Comparison of ENCODE assay signal across 9 mouse cellular contexts in genomic region chr1:35388181-35388580, GRCm38 (mm10).
DNase-seq lines count a peak whose midpoint lies in the region; ATAC-seq and TF ChIP-seq lines count a peak whose summit lies in the region.
"Had no signal": no experiment of that assay in that cellular context is flagged by ENCODE, and none has a peak within 500 bp of the region (broad histone marks: within the 10 kb centered on the region; RNA-seq: fewer than 3 reads in every experiment).

No protein-coding gene starts in this region.

- 27% methylated on average over 6 of the region's 6 CpGs for WGBS in kidney, embryonic 16.5 days
- WGBS in cerebellum, adult 2 months = 30% methylated on average over 6 of the region's 6 CpGs

- peak; percentile 27 for DNase-seq in kidney, adult 11 months
- DNase-seq in MEL (ENCODE audit: low read depth, low spot score) = peak; percentile 12
- DNase-seq in cerebellum, adult 2 months = peak; percentile 52 to 56
- DNase-seq in frontal cortex, adult 2 months (ENCODE audit: extremely low spot score in 1 of 2, low spot score in 1 of 2) = peak; percentile 8 to 73
- DNase-seq in layer of hippocampus, postnatal 14 days (ENCODE audit: low spot score in 2 of 2) = peak; percentile 26 to 40
- peak; percentile 73 for DNase-seq in retina, embryonic 14.5 days (ENCODE audit: low spot score)

- H3K9ac ChIP-seq in kidney, embryonic 16.5 days (replicated peaks; ENCODE audit: low read length) = no peak overlapping the region
- no peak overlapping the region for H3K9ac ChIP-seq in MEL (ENCODE audit: control insufficient read depth, low read depth, low read length, poor library complexity, severe bottlenecking)
- H3K9ac ChIP-seq: embryonic facial prominence, embryonic 13.5 days had no signal

- H3K9me3 ChIP-seq in kidney, embryonic 16.5 days (ENCODE audit: low read length) = no peaks in the 10 kb centered on the region
- H3K9me3 ChIP-seq in MEL (replicated peaks; ENCODE audit: insufficient read depth, low read length) = no peaks in the 10 kb centered on the region
- H3K9me3 ChIP-seq: embryonic facial prominence, embryonic 13.5 days had no signal

- TF ChIP-seq POLR2A in MEL (IDR thresholded peaks at IDR 0.05; ENCODE audit: control insufficient read depth in 1 of 2, insufficient read depth in 1 of 2, low read depth in 1 of 2, low read length in 2 of 2, poor library complexity in 1 of 2) = no peak
- TF ChIP-seq POLR2A in cerebellum, adult 2 months (IDR thresholded peaks at IDR 0.05; ENCODE audit: borderline replicate concordance, insufficient read depth, low read length) = no peak

- peak; percentile 20 to 30 (median 29); a peak in 5 of 6 replicates for TF ChIP-seq CTCF in MEL (IDR thresholded peaks at IDR 0.05 in 2 of 3, conservative IDR thresholded peaks at IDR 0.05 in 1 of 3; ENCODE audit: control insufficient read depth in 1 of 3, insufficient read depth in 1 of 3, low read depth in 2 of 3, low read length in 3 of 3, poor library complexity in 1 of 3, severe bottlenecking in 1 of 3)
- peak; percentile 74 for TF ChIP-seq CTCF in cerebellum, adult 2 months (IDR thresholded peaks at IDR 0.05; ENCODE audit: borderline replicate concordance, insufficient read depth, low read depth, low read length)

- H3K36me3 ChIP-seq in kidney, embryonic 16.5 days (ENCODE audit: insufficient read depth, low read length) = no peaks in the 10 kb centered on the region
- H3K36me3 ChIP-seq in MEL (ENCODE audit: control insufficient read depth in 1 of 2, insufficient read depth in 2 of 2, low read length in 2 of 2) = no peaks in the 10 kb centered on the region
- H3K36me3 ChIP-seq: embryonic facial prominence, embryonic 13.5 days had no signal

- TF ChIP-seq EP300 in MEL (IDR thresholded peaks at IDR 0.05; ENCODE audit: low read depth in 1 of 2, low read length in 2 of 2) = no peak

- ATAC-seq in kidney, embryonic 16.5 days (ENCODE audit: low FRiP score, low TSS enrichment) = no peak
- ATAC-seq in megakaryocyte-erythroid progenitor cell, adult 5-6 weeks (replicated peaks; ENCODE audit: low FRiP score, low TSS enrichment, poor library complexity, severe bottlenecking) = no peak

- peaks cover 4% of the 10 kb centered on the region; the same call in 1 of the 2 replicates for H3K27me3 ChIP-seq in kidney, embryonic 16.5 days (ENCODE audit: insufficient read depth, low read length)
- no peaks in the 10 kb centered on the region for H3K27me3 ChIP-seq in MEL (ENCODE audit: control insufficient read depth in 1 of 2, insufficient read depth in 2 of 2, low read length in 2 of 2)
- no peaks in the 10 kb centered on the region for H3K27me3 ChIP-seq in cerebellum, adult 2 months (ENCODE audit: control insufficient read depth, insufficient read depth, low read length)
- H3K27me3 ChIP-seq: embryonic facial prominence, embryonic 13.5 days had no signal

- TF ChIP-seq RAD21 in MEL (IDR thresholded peaks at IDR 0.05; ENCODE audit: low read depth, low read length) = peak; percentile 1; the same call in 1 of the 2 replicates

- H3K4me2 ChIP-seq in kidney, embryonic 16.5 days (replicated peaks; ENCODE audit: low read depth, low read length) = no peak overlapping the region
- H3K4me2 ChIP-seq: embryonic facial prominence, embryonic 13.5 days had no signal

- H3K4me1 ChIP-seq in kidney, embryonic 16.5 days (ENCODE audit: insufficient read depth, low read length) = no peaks in the 10 kb centered on the region
- H3K4me1 ChIP-seq in MEL (ENCODE audit: control insufficient read depth in 1 of 2, insufficient read depth in 2 of 2, low read length in 2 of 2) = no peaks in the 10 kb centered on the region
- peaks cover 7% of the 10 kb centered on the region; the same call in 1 of the 2 replicates for H3K4me1 ChIP-seq in cerebellum, adult 2 months (ENCODE audit: control insufficient read depth, insufficient read depth, low read length)
- H3K4me1 ChIP-seq: embryonic facial prominence, embryonic 13.5 days had no signal

- no peak overlapping the region for H3K27ac ChIP-seq in kidney, embryonic 16.5 days (ENCODE audit: low read length)
- H3K27ac ChIP-seq in MEL (ENCODE audit: control insufficient read depth, low read depth, low read length) = no peak overlapping the region
- no peak overlapping the region for H3K27ac ChIP-seq in cerebellum, adult 2 months (ENCODE audit: insufficient read depth, low read length)
- H3K27ac ChIP-seq: embryonic facial prominence, embryonic 13.5 days had no signal

- H3K79me2 ChIP-seq in MEL (ENCODE audit: control insufficient read depth, insufficient read depth, low read length, poor library complexity) = no peaks in the 10 kb centered on the region

- no peak overlapping the region for H3K4me3 ChIP-seq in kidney, embryonic 16.5 days (ENCODE audit: low read length)
- H3K4me3 ChIP-seq in MEL (ENCODE audit: control insufficient read depth in 1 of 2, insufficient read depth in 1 of 2, low read depth in 2 of 2, low read length in 2 of 2) = no peak overlapping the region
- no peak overlapping the region for H3K4me3 ChIP-seq in cerebellum, adult 2 months (replicated peaks; ENCODE audit: insufficient read depth, low read depth, low read length)
- H3K4me3 ChIP-seq: embryonic facial prominence, embryonic 13.5 days had no signal

TF ChIP-seq in MEL, 35 proteins besides CTCF, POLR2A, EP300 and RAD21:
- TF ChIP-seq NRF1 (IDR thresholded peaks at IDR 0.05; ENCODE audit: insufficient read depth, low read depth, low read length, poor library complexity, severe bottlenecking) (no peak), SMC3 (IDR thresholded peaks at IDR 0.05; ENCODE audit: low read depth, low read length) (peak; percentile 16; the same call in 1 of the 2 replicates)
TF ChIP-seq in MEL: peak in this region for 1.

Comparison
In these comparisons a context has a peak if more than half of its experiments do, and no peak if none do; other contexts are left out.
1. DNase-seq: peak in every context shown above with its lines; median percentile 73 in retina, embryonic 14.5 days; 54 in cerebellum, adult 2 months; 40 in frontal cortex, adult 2 months; 33 in layer of hippocampus, postnatal 14 days; 27 in kidney, adult 11 months; 12 in MEL.